Mouse (Mus musculus): ENCODE results near the gene Gtf2e1. TPM values are rescaled to one million over a fixed set of nuclear protein-coding genes. Genes with fewer than 3 reads are reported as not detected.

Gene Gtf2e1
- total and polyA plus RNA-seq, 3 experiments: 3.3 to 6.6 (median 6.4) TPM

DNA sequence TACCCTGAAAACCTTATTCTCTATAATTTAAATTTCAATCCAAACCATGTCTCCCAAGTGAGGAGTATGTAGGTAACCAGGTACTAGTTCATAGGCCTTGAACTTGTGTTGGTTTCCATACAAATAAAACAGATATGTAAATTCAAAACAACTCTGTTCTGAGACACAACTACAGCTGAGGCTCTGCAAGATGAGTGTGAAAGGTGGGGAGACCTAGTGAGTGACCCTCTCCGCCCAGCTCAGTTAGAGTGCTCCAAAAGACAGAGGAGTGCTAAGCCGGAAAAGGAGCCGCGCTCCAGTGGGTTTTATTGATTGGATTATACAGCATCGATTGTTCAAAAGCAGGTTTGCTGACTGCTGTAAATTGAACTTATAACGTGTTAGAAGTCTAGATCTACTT, 22.8 kb upstream of the Gtf2e1 start:
- no peak for TF ChIP-seq CTCF (IDR thresholded peaks at IDR 0.05)
- no peak for TF ChIP-seq POLR2A (IDR thresholded peaks at IDR 0.05; ENCODE audit: insufficient read depth, low read depth, low read length)
- TF ChIP-seq EP300 (IDR thresholded peaks at IDR 0.05; ENCODE audit: insufficient read depth, low read depth, low read length): no peak
- DNase-seq: no peak

DNA sequence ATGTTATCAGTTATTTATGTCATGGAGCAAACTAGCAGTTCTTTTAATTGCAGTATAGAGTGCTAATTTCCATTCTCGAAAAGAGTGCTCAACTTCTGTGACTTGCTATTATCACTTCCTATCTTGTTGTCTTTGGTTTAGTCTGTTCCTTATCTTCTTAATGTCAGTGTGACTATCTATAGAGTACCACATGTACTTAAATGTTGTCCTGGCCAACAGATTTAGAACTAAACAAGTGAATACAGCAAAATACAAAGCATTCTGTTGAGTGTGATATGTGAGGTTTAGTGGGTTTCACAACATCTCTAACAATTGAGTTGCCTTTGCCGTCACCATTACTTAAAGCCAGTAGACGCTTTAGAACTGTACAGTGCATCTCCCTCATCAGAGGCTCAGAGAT, 13.2 kb upstream of the Gtf2e1 start:
- H3K9ac ChIP-seq (ENCODE audit: low read depth, low read length): no peak overlapping the region
- no peak overlapping the region for H3K27ac ChIP-seq
- intact Hi-C loops (cut with DNase I): no loop called here
- WGBS: 87% methylated on average over 3 of the region's 3 CpGs
- no peaks in the 10 kb centered on the region; the same call in 1 of the 2 replicates for H3K4me1 ChIP-seq (ENCODE audit: control insufficient read depth, insufficient read depth, low read length)
- H3K36me3 ChIP-seq (ENCODE audit: control insufficient read depth, insufficient read depth, low read length): peaks cover 1% of the 10 kb centered on the region; the same call in 1 of the 2 replicates
- H3K4me3 ChIP-seq: no peak overlapping the region
- TF ChIP-seq CTCF (IDR thresholded peaks at IDR 0.05) (no peak), EP300 (IDR thresholded peaks at IDR 0.05; ENCODE audit: insufficient read depth, low read depth, low read length) (no peak), POLR2A (IDR thresholded peaks at IDR 0.05; ENCODE audit: insufficient read depth, low read depth, low read length) (no peak)
- H3K27me3 ChIP-seq (ENCODE audit: control insufficient read depth, insufficient read depth, low read length): no peaks in the 10 kb centered on the region
- no peak for DNase-seq
- no peaks in the 10 kb centered on the region for H3K79me2 ChIP-seq (replicated peaks; ENCODE audit: control insufficient read depth, insufficient read depth, low read length)

More for the DNA sequence above, 22.8 kb upstream of the Gtf2e1 start:
- no peaks in the 10 kb centered on the region for H3K79me2 ChIP-seq (replicated peaks; ENCODE audit: control insufficient read depth, insufficient read depth, low read length)
- intact Hi-C loops (cut with DNase I): no loop called here
- no peak overlapping the region for H3K27ac ChIP-seq
- H3K36me3 ChIP-seq (ENCODE audit: control insufficient read depth, insufficient read depth, low read length): peaks cover 4% of the 10 kb centered on the region
- no peaks in the 10 kb centered on the region for H3K4me1 ChIP-seq (ENCODE audit: control insufficient read depth, insufficient read depth, low read length)
- H3K9ac ChIP-seq (ENCODE audit: low read depth, low read length): no peak overlapping the region
- WGBS: 97% methylated on average over 6 of the region's 6 CpGs
- no peak overlapping the region for H3K4me3 ChIP-seq
- H3K27me3 ChIP-seq (ENCODE audit: control insufficient read depth, insufficient read depth, low read length): no peaks in the 10 kb centered on the region

DNA sequence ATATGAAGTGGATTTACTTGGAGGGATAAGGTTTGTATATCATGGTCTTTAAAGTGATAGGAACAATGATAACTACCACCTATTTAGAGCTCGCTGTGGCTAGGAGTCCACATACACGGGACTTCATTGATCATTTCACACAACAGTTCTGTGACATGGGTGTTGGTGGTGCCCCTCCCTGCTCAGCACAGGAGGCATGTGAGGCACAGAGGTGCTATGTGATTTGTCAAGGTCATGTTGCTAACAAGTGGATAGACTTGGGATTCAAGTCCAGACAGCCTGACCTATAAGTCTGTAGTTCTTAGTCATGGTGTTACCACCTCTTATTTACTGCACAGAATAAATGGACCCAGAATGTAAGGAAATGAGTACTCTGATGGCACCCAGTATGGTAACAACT, 11.4 kb upstream of the Gtf2e1 start:
- TF ChIP-seq POLR2A (IDR thresholded peaks at IDR 0.05; ENCODE audit: insufficient read depth, low read depth, low read length) (no peak), EP300 (IDR thresholded peaks at IDR 0.05; ENCODE audit: insufficient read depth, low read depth, low read length) (no peak), CTCF (IDR thresholded peaks at IDR 0.05) (no peak)
- H3K4me1 ChIP-seq (ENCODE audit: control insufficient read depth, insufficient read depth, low read length): no peaks in the 10 kb centered on the region; the same call in 1 of the 2 replicates

DNA sequence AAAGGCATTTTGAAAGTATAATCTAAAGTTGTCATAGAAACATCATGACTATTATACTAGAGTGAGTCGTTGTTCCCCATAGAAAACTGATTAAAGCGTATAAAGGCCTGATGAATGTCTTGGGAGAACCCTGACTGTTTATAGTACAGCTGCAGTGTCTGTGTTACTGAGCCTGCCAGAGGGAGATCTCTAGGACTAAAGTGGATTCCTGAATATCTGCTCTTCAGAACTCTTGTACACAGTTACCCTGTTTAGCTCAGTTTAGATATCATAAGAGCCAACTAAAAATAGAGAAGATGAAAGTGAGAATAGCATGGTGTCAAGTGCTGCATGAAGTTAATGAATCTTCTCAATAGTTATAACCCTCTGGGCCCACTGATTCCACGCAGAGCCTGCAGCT, 10.7 kb upstream of the Gtf2e1 start:
- Histone ChIP-seq H3K4me3 (no peak overlapping the region), H3K27ac (peak overlapping the region; percentile 58), H3K36me3 (ENCODE audit: control insufficient read depth, insufficient read depth, low read length) (0 out of 2 replicates have a peak, but pooled peaks cover 1% of the 10 kb centered on the region), H3K79me2 (replicated peaks; ENCODE audit: control insufficient read depth, insufficient read depth, low read length) (no peaks in the 10 kb centered on the region), H3K4me1 (ENCODE audit: control insufficient read depth, insufficient read depth, low read length) (no peaks in the 10 kb centered on the region; the same call in 1 of the 2 replicates), H3K9ac (ENCODE audit: low read depth, low read length) (no peak overlapping the region), H3K27me3 (ENCODE audit: control insufficient read depth, insufficient read depth, low read length) (no peaks in the 10 kb centered on the region)
- 59% methylated on average over 3 of the region's 3 CpGs for WGBS
- intact Hi-C loops (cut with DNase I): no loop called here
- TF ChIP-seq EP300 (IDR thresholded peaks at IDR 0.05; ENCODE audit: insufficient read depth, low read depth, low read length) (no peak), POLR2A (IDR thresholded peaks at IDR 0.05; ENCODE audit: insufficient read depth, low read depth, low read length) (no peak), CTCF (IDR thresholded peaks at IDR 0.05) (no peak)
- no peak for DNase-seq

More for the DNA sequence above, 11.4 kb upstream of the Gtf2e1 start:
- no peak for DNase-seq
- intact Hi-C loops (cut with DNase I): no loop called here
- peak overlapping the region; percentile 58; the same call in 1 of the 2 replicates for H3K27ac ChIP-seq
- H3K9ac ChIP-seq (ENCODE audit: low read depth, low read length): no peak overlapping the region
- WGBS: 75% methylated on average over 2 of the region's 2 CpGs
- H3K4me3 ChIP-seq: no peak overlapping the region
- H3K27me3 ChIP-seq (ENCODE audit: control insufficient read depth, insufficient read depth, low read length): no peaks in the 10 kb centered on the region
- no peaks in the 10 kb centered on the region for H3K79me2 ChIP-seq (replicated peaks; ENCODE audit: control insufficient read depth, insufficient read depth, low read length)
- 0 out of 2 replicates have a peak, but pooled peaks cover 1% of the 10 kb centered on the region for H3K36me3 ChIP-seq (ENCODE audit: control insufficient read depth, insufficient read depth, low read length)

DNA sequence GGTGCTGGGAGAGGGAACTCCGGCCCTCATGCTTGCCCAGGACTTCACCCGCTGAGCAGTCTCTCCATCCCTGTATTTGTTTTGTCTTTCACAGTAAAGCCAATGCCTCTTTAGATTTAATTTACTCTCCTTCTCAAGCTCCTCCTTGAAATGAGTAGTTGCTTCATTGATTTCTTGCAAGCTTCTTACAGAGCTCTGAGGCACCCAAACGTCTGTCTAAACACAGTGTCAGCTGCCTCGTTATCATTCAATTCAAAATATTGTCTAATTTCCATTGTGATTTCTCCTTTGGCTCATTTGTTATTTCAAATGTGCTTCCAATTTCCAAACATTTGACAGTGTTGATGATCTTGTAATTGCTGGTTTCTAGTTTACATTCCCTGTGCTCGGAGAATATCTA, 6.7 kb upstream of the Gtf2e1 start:
- TF ChIP-seq CTCF (IDR thresholded peaks at IDR 0.05) (no peak), EP300 (IDR thresholded peaks at IDR 0.05; ENCODE audit: insufficient read depth, low read depth, low read length) (no peak), POLR2A (IDR thresholded peaks at IDR 0.05; ENCODE audit: insufficient read depth, low read depth, low read length) (no peak)
- Histone ChIP-seq H3K27ac (no peak overlapping the region), H3K4me1 (ENCODE audit: control insufficient read depth, insufficient read depth, low read length) (no peaks in the 10 kb centered on the region; the same call in 1 of the 2 replicates), H3K79me2 (replicated peaks; ENCODE audit: control insufficient read depth, insufficient read depth, low read length) (no peaks in the 10 kb centered on the region), H3K36me3 (ENCODE audit: control insufficient read depth, insufficient read depth, low read length) (0 out of 2 replicates have a peak, but pooled peaks cover 1% of the 10 kb centered on the region), H3K4me3 (no peak overlapping the region), H3K27me3 (ENCODE audit: control insufficient read depth, insufficient read depth, low read length) (no peaks in the 10 kb centered on the region), H3K9ac (ENCODE audit: low read depth, low read length) (no peak overlapping the region)
- 89% methylated on average over 5 of the region's 5 CpGs for WGBS
- intact Hi-C loops (cut with DNase I): no loop called here
- DNase-seq: no peak

DNA sequence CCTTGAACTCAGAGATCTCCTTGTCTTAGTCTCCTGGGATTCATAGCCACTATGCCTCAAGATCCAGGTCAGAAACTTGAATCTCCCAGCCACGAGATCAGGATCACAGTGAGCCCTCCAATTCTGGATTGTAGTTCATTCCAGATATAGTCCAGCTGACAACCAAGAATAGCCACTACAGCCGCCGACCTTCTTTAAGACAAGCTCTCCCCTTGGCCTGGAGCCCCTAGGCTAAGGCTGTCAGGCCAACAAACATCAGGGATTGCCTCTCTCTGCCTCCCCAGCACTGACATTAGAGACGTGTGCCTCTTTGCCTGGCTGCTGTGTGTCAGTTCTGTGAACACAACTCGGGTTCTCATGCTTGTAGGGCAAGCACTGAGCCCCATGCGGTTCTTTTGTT, 1.2 kb upstream of the Gtf2e1 start:
- 65% methylated on average over 6 of the region's 6 CpGs for WGBS
- no peak overlapping the region for H3K9ac ChIP-seq (ENCODE audit: low read depth, low read length)
- no peaks in the 10 kb centered on the region for H3K27me3 ChIP-seq (ENCODE audit: control insufficient read depth, insufficient read depth, low read length)

More for the DNA sequence above, 1.2 kb upstream of the Gtf2e1 start:
- TF ChIP-seq POLR2A (IDR thresholded peaks at IDR 0.05; ENCODE audit: insufficient read depth, low read depth, low read length): no peak
- no peak for TF ChIP-seq EP300 (IDR thresholded peaks at IDR 0.05; ENCODE audit: insufficient read depth, low read depth, low read length)
- no peak for TF ChIP-seq CTCF (IDR thresholded peaks at IDR 0.05)
- H3K36me3 ChIP-seq (ENCODE audit: control insufficient read depth, insufficient read depth, low read length): no peaks in the 10 kb centered on the region
- no peak for DNase-seq
- H3K4me3 ChIP-seq: no peak overlapping the region
- H3K79me2 ChIP-seq (replicated peaks; ENCODE audit: control insufficient read depth, insufficient read depth, low read length): no peaks in the 10 kb centered on the region
- intact Hi-C loops (cut with DNase I): no loop called here
- peak overlapping the region; percentile 98 for H3K27ac ChIP-seq
- peaks cover 4% of the 10 kb centered on the region for H3K4me1 ChIP-seq (ENCODE audit: control insufficient read depth, insufficient read depth, low read length)
